Mouse (Mus musculus) CH12F3 (cell line): ENCODE measurements around the gene Usp35.

ENCODE experiments used
- in situ Hi-C: fragments of 300-500 bp; cut with MboI; formaldehyde crosslinking; loops from 2 replicates; pipeline ENCODE4 v1.14.3; 2020; ENCODE audit warnings: low sequenced_read_pairs

Gene Usp35

GRCm38 (mm10) chr7:97346822-97347166 is 15.0 kb upstream of the Usp35 start:
- in situ Hi-C loops: no loop called here

- in situ Hi-C loops: no loop called here
Measured at GRCm38 (mm10) chr7:97346111-97346821, 14.4 kb upstream of the Usp35 start.

- in situ Hi-C loops: no loop called here
Measured at GRCm38 (mm10) chr7:97345229-97345871, 13.5 kb upstream of the Usp35 start.

- in situ Hi-C loops: no loop called here
Measured at GRCm38 (mm10) chr7:97344655-97345054, 12.8 kb upstream of the Usp35 start.

- in situ Hi-C loops: no loop called here
Measured at GRCm38 (mm10) chr7:97342961-97343360, 11.1 kb upstream of the Usp35 start.

- in situ Hi-C loops: no loop called here
Measured at GRCm38 (mm10) chr7:97340907-97341849, 9.4 kb upstream of the Usp35 start.

- in situ Hi-C loops: no loop called here
Measured at GRCm38 (mm10) chr7:97339623-97340022, 7.8 kb upstream of the Usp35 start.

- in situ Hi-C loops: no loop called here
Measured at GRCm38 (mm10) chr7:97338593-97338992, 6.8 kb upstream of the Usp35 start.

- in situ Hi-C loops: no loop called here
Measured at GRCm38 (mm10) chr7:97336678-97337077, 4.9 kb upstream of the Usp35 start.

- in situ Hi-C loops: no loop called here
Measured at GRCm38 (mm10) chr7:97334406-97334805, 2.6 kb upstream of the Usp35 start.

- in situ Hi-C loops: no loop called here
Measured at GRCm38 (mm10) chr7:97333113-97333898, 1.5 kb upstream of the Usp35 start.

GRCm38 (mm10) chr7:97332667-97333041 is 834 bp upstream of the Usp35 start:
- in situ Hi-C loops: no loop called here

GRCm38 (mm10) chr7:97330931-97331645 is 732 bp downstream of the Usp35 start:
- in situ Hi-C loops: no loop called here

GRCm38 (mm10) chr7:97329676-97330075 is 2.1 kb downstream of the Usp35 start:
- in situ Hi-C loops: no loop called here

- in situ Hi-C loops: no loop called here
Measured at GRCm38 (mm10) chr7:97328891-97329588, 2.8 kb downstream of the Usp35 start.

GRCm38 (mm10) chr7:97327376-97327775 is 4.4 kb downstream of the Usp35 start:
- in situ Hi-C loops: no loop called here

GRCm38 (mm10) chr7:97325156-97325985 is 6.4 kb downstream of the Usp35 start:
- in situ Hi-C loops: no loop called here

- in situ Hi-C loops: no loop called here
Measured at GRCm38 (mm10) chr7:97324342-97324741, 7.5 kb downstream of the Usp35 start.

GRCm38 (mm10) chr7:97317706-97318105 is 14.1 kb downstream of the Usp35 start:
- in situ Hi-C loops: no loop called here
